ENCODE assay signal across 24 mouse cellular contexts in the genomic region with DNA sequence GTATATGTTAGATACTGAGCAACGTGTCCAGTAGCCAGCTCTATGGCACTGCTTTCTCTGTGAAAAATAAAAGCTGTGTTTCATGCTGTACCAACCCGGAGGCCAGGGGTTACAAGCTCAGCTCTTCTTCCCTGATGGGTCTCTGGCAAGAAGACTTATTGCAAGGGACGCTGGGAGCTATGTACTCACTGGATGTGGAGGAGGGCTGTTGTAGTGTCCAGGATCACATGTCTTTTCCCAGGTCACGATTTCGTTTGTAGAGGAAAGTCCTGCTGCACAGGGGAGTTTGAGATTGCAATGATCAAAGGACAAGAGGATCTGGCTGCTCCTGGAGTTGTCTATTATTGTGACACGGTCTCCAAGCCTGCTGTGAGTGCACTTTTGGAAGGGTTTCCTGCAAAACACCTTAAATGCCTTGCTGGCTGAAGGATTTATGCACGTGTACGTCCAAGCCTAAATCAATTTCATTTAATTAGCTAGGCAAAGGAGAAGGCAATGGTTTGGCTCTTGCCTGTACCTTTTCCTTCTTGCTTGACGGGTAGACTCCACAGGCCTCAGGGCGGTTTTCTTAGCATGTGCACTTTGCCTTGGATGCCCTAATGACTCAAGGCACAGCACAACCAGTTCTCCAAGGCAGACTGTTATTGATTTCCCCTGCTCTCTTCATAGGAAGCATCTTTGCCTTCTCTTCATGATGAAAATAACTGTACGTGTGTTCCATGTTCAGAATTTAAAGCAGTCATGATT.
DNase-seq lines count a peak whose midpoint lies in the region; ATAC-seq and TF ChIP-seq lines count a peak whose summit lies in the region.
"Had no signal": no experiment of that assay in that cellular context is flagged by ENCODE, and none has a peak within 500 bp of the region (broad histone marks: within the 10 kb centered on the region; RNA-seq: fewer than 3 reads in every experiment).

No protein-coding gene starts in this region.

- no peak overlapping the region for H3K4me3 ChIP-seq in kidney, embryonic 14.5 days (ENCODE audit: low read length)
- H3K4me3 ChIP-seq in kidney, embryonic 16.5 days (ENCODE audit: low read length) = no peak overlapping the region
- no peak overlapping the region for H3K4me3 ChIP-seq in layer of hippocampus, adult 2 months
- H3K4me3 ChIP-seq in olfactory bulb, adult 2 months (ENCODE audit: insufficient read depth, low read depth, low read length) = no peak overlapping the region
- H3K4me3 ChIP-seq: embryonic facial prominence, embryonic 13.5 days; embryonic facial prominence, embryonic 15.5 days; erythroblast, embryonic 14.5 days; forebrain, embryonic 10.5 days; forebrain, embryonic 12.5 days had no signal

- no peaks in the 10 kb centered on the region for H3K4me1 ChIP-seq in kidney, embryonic 14.5 days (ENCODE audit: control insufficient read depth, insufficient read depth, low read length)
- H3K4me1 ChIP-seq in kidney, embryonic 16.5 days (ENCODE audit: insufficient read depth, low read length) = peaks cover 2% of the 10 kb centered on the region; the same call in 1 of the 2 replicates
- peaks cover 6% of the 10 kb centered on the region; the same call in 1 of the 2 replicates for H3K4me1 ChIP-seq in olfactory bulb, adult 2 months (ENCODE audit: control insufficient read depth, insufficient read depth, low read length)
- H3K4me1 ChIP-seq: embryonic facial prominence, embryonic 13.5 days; embryonic facial prominence, embryonic 15.5 days; forebrain, embryonic 10.5 days; forebrain, embryonic 12.5 days had no signal

- H3K27me3 ChIP-seq in kidney, embryonic 14.5 days (ENCODE audit: control insufficient read depth, insufficient read depth, low read length) = no peaks in the 10 kb centered on the region
- H3K27me3 ChIP-seq in kidney, embryonic 16.5 days (ENCODE audit: insufficient read depth, low read length) = no peaks in the 10 kb centered on the region
- H3K27me3 ChIP-seq: embryonic facial prominence, embryonic 13.5 days; embryonic facial prominence, embryonic 15.5 days; forebrain, embryonic 12.5 days had no signal

- 24% methylated on average over 11 of the region's 11 CpGs for WGBS in kidney, embryonic 14.5 days
- WGBS in kidney, embryonic 16.5 days = 21% methylated on average over 11 of the region's 11 CpGs
- WGBS in olfactory bulb, adult 2 months = 77% methylated on average over 11 of the region's 11 CpGs

- H3K36me3 ChIP-seq in kidney, embryonic 14.5 days (ENCODE audit: control insufficient read depth, insufficient read depth, low read length) = no peaks in the 10 kb centered on the region
- no peaks in the 10 kb centered on the region for H3K36me3 ChIP-seq in kidney, embryonic 16.5 days (ENCODE audit: insufficient read depth, low read length)
- H3K36me3 ChIP-seq: embryonic facial prominence, embryonic 13.5 days; embryonic facial prominence, embryonic 15.5 days; forebrain, embryonic 10.5 days; forebrain, embryonic 12.5 days had no signal

- no peak overlapping the region for H3K27ac ChIP-seq in kidney, embryonic 14.5 days (ENCODE audit: low read depth, low read length)
- no peak overlapping the region for H3K27ac ChIP-seq in kidney, embryonic 16.5 days (ENCODE audit: low read length)
- H3K27ac ChIP-seq in layer of hippocampus, adult 2 months = peak overlapping the region; percentile 78
- H3K27ac ChIP-seq in olfactory bulb, adult 2 months (ENCODE audit: insufficient read depth, low read depth, low read length) = peak overlapping the region; percentile 75
- H3K27ac ChIP-seq: embryonic facial prominence, embryonic 13.5 days; embryonic facial prominence, embryonic 15.5 days; forebrain, embryonic 10.5 days; forebrain, embryonic 12.5 days had no signal

- TF ChIP-seq CTCF in layer of hippocampus, adult 2 months (conservative IDR thresholded peaks at IDR 0.05) = no peak
- TF ChIP-seq CTCF in olfactory bulb, adult 2 months (IDR thresholded peaks at IDR 0.05; ENCODE audit: insufficient read depth, low read depth, low read length) = no peak

- ATAC-seq in kidney, embryonic 14.5 days (ENCODE audit: low FRiP score, low TSS enrichment) = peak; percentile 90
- peak; percentile 86 for ATAC-seq in kidney, embryonic 16.5 days (ENCODE audit: low FRiP score, low TSS enrichment)
- ATAC-seq: forebrain, embryonic 14.5 days; forebrain, embryonic 16.5 days had no signal

- H3K9ac ChIP-seq in kidney, embryonic 14.5 days (ENCODE audit: low read depth, low read length) = no peak overlapping the region
- no peak overlapping the region for H3K9ac ChIP-seq in kidney, embryonic 16.5 days (replicated peaks; ENCODE audit: low read length)
- H3K9ac ChIP-seq: embryonic facial prominence, embryonic 13.5 days; embryonic facial prominence, embryonic 15.5 days; forebrain, embryonic 12.5 days had no signal

- no peaks in the 10 kb centered on the region for H3K9me3 ChIP-seq in kidney, embryonic 14.5 days (ENCODE audit: control insufficient read depth, low read length)
- no peaks in the 10 kb centered on the region for H3K9me3 ChIP-seq in kidney, embryonic 16.5 days (ENCODE audit: low read length)
- H3K9me3 ChIP-seq: embryonic facial prominence, embryonic 13.5 days; embryonic facial prominence, embryonic 15.5 days; forebrain, embryonic 12.5 days had no signal

- TF ChIP-seq POLR2A in olfactory bulb, adult 2 months (IDR thresholded peaks at IDR 0.05; ENCODE audit: insufficient read depth, low read depth, low read length) = no peak

- no peak overlapping the region for H3K4me2 ChIP-seq in kidney, embryonic 14.5 days (replicated peaks; ENCODE audit: low read depth, low read length)
- no peak overlapping the region for H3K4me2 ChIP-seq in kidney, embryonic 16.5 days (replicated peaks; ENCODE audit: low read depth, low read length)
- H3K4me2 ChIP-seq: embryonic facial prominence, embryonic 13.5 days; embryonic facial prominence, embryonic 15.5 days; forebrain, embryonic 12.5 days had no signal

- no peak for DNase-seq in kidney, postnatal 14 days
- no peak for DNase-seq in kidney, postnatal 4 days
- DNase-seq in layer of hippocampus, adult 2 months (ENCODE audit: low spot score in 2 of 2) = no peak
- no peak for DNase-seq in layer of hippocampus, adult 8-10 months (ENCODE audit: low spot score in 2 of 2)
- DNase-seq in cerebellum, postnatal 4 days (ENCODE audit: low spot score in 2 of 2) = no peak
- DNase-seq: adrenal gland, adult 2 months; adrenal gland, postnatal 10 days; adrenal gland, postnatal 25 days; cerebellum, adult 11-12 months; cerebellum, adult 2 months; cerebellum, adult 9-10 months; cerebellum, postnatal 10 days; cerebellum, postnatal 25 days; embryo, embryonic 11 days had no signal

Comparison
In these comparisons a context has a peak if more than half of its experiments do, and no peak if none do; other contexts are left out.
1. H3K27ac ChIP-seq: peak in layer of hippocampus, adult 2 months (single experiment) and olfactory bulb, adult 2 months (single experiment); none in kidney, embryonic 14.5 days (single experiment) and kidney, embryonic 16.5 days (single experiment).